9 mouse cellular contexts compared by ENCODE assay signal in the genomic region with DNA sequence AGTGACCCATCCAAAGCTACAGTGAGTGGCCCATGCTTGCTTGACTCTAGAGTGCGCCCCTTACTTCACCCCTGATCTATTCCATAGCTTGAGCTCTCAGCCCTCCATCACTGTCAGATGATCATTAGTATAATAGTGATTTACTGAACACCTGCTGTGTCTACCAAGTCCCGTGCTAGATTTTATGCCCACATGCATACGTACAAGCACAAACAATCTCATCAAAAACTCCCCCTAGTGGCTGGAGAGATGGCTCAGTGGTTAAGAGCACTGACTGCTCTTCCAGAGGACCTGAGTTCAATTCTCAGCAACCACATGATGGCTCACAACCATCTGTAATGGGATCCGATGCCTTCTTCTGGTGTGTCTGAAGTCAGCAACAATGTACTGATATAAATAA. TPM values are rescaled to one million over a fixed set of nuclear protein-coding genes. Genes with fewer than 3 reads are reported as not detected.
DNase-seq lines count a peak whose midpoint lies in the region; ATAC-seq and TF ChIP-seq lines count a peak whose summit lies in the region.
"Not testable (repeated sequence)": the region's sequence is repeated elsewhere in the genome, so short reads cannot be mapped to it uniquely, and the experiment has no call there.
"Had no signal": no experiment of that assay in that cellular context is flagged by ENCODE, and none has a peak within 500 bp of the region (broad histone marks: within the 10 kb centered on the region; RNA-seq: fewer than 3 reads in every experiment).

No protein-coding gene starts in this region.

- not testable (repeated sequence) for H3K27ac ChIP-seq in embryonic facial prominence, embryonic 12.5 days; kidney, adult 2 months (ENCODE audit: insufficient read depth, low read depth, low read length); midbrain, embryonic 14.5 days (replicated peaks; ENCODE audit: low read depth, low read length); stomach, embryonic 16.5 days (ENCODE audit: low read length)
- 0 out of 2 replicates have a peak overlapping the region, but pooled peaks have one; percentile 78 for H3K27ac ChIP-seq in heart, embryonic 13.5 days (replicated peaks)
- peak overlapping the region; percentile 90 for H3K27ac ChIP-seq in liver, embryonic 13.5 days

- H3K27me3 ChIP-seq in embryonic facial prominence, embryonic 12.5 days; heart, embryonic 13.5 days (replicated peaks); kidney, adult 2 months (replicated peaks; ENCODE audit: control insufficient read depth, insufficient read depth, low read length); liver, embryonic 13.5 days; midbrain, embryonic 14.5 days (ENCODE audit: control insufficient read depth, insufficient read depth, low read length); stomach, embryonic 16.5 days (ENCODE audit: control insufficient read depth, insufficient read depth, low read length): not testable (repeated sequence)

- not testable (repeated sequence) for H3K36me3 ChIP-seq in embryonic facial prominence, embryonic 12.5 days; heart, embryonic 13.5 days; kidney, adult 2 months (ENCODE audit: control insufficient read depth, insufficient read depth, low read length); liver, embryonic 13.5 days; midbrain, embryonic 14.5 days (ENCODE audit: control insufficient read depth, insufficient read depth, low read length); stomach, embryonic 16.5 days (ENCODE audit: control insufficient read depth, insufficient read depth, low read length)

- not testable (repeated sequence) for TF ChIP-seq CTCF in kidney, adult 2 months (conservative IDR thresholded peaks at IDR 0.05; ENCODE audit: insufficient read depth, insufficient read length, low read depth, low read length)

- not testable (repeated sequence) for H3K9ac ChIP-seq in embryonic facial prominence, embryonic 12.5 days; stomach, embryonic 16.5 days (ENCODE audit: low read length)
- peak overlapping the region; percentile 85; the same call in 1 of the 2 replicates for H3K9ac ChIP-seq in heart, embryonic 13.5 days
- peak overlapping the region; percentile 81 for H3K9ac ChIP-seq in liver, embryonic 13.5 days
- peak overlapping the region; percentile 65; the same call in 1 of the 2 replicates for H3K9ac ChIP-seq in midbrain, embryonic 14.5 days (replicated peaks; ENCODE audit: low read length)

- not testable (repeated sequence) for H3K4me1 ChIP-seq in embryonic facial prominence, embryonic 12.5 days; kidney, adult 2 months (ENCODE audit: control insufficient read depth, insufficient read depth, low read length); midbrain, embryonic 14.5 days (ENCODE audit: control insufficient read depth, insufficient read depth, low read length); stomach, embryonic 16.5 days (ENCODE audit: control insufficient read depth, insufficient read depth, low read length)
- H3K4me1 ChIP-seq in heart, embryonic 13.5 days, result peaks cover 16% of the 10 kb centered on the region
- H3K4me1 ChIP-seq in liver, embryonic 13.5 days (replicated peaks), result peaks cover 35% of the 10 kb centered on the region

- H3K4me3 ChIP-seq in embryonic facial prominence, embryonic 12.5 days; kidney, adult 2 months (ENCODE audit: insufficient read depth, low read depth, low read length): not testable (repeated sequence)
- peak overlapping the region; percentile 65 for H3K4me3 ChIP-seq in heart, embryonic 13.5 days
- peak overlapping the region; percentile 67 for H3K4me3 ChIP-seq in liver, embryonic 13.5 days (replicated peaks)
- H3K4me3 ChIP-seq in midbrain, embryonic 14.5 days (replicated peaks; ENCODE audit: low read depth, low read length), result peak overlapping the region; percentile 49
- H3K4me3 ChIP-seq in stomach, embryonic 16.5 days (replicated peaks; ENCODE audit: low read length), result peak overlapping the region; percentile 64; the same call in 1 of the 2 replicates

- H3K9me3 ChIP-seq in embryonic facial prominence, embryonic 12.5 days; heart, embryonic 13.5 days; liver, embryonic 13.5 days (replicated peaks); midbrain, embryonic 14.5 days (ENCODE audit: control insufficient read depth, low read length); stomach, embryonic 16.5 days (replicated peaks; ENCODE audit: control insufficient read depth, low read length): not testable (repeated sequence)

- peak overlapping the region; percentile 81 for H3K4me2 ChIP-seq in embryonic facial prominence, embryonic 12.5 days (replicated peaks)
- peak overlapping the region; percentile 96 for H3K4me2 ChIP-seq in heart, embryonic 13.5 days
- peak overlapping the region; percentile 95 for H3K4me2 ChIP-seq in liver, embryonic 13.5 days
- peak overlapping the region; percentile 81 for H3K4me2 ChIP-seq in midbrain, embryonic 14.5 days (ENCODE audit: low read length)
- peak overlapping the region; percentile 93 for H3K4me2 ChIP-seq in stomach, embryonic 16.5 days (ENCODE audit: low read depth, low read length)

- ATAC-seq in embryonic facial prominence, embryonic 12.5 days (ENCODE audit: insufficient number of reproducible peaks, insufficient read depth, low FRiP score, low TSS enrichment); heart, embryonic 13.5 days (ENCODE audit: extremely low read depth, insufficient number of reproducible peaks, low FRiP score, low TSS enrichment); liver, embryonic 13.5 days (ENCODE audit: low read depth); midbrain, embryonic 14.5 days (ENCODE audit: low FRiP score, low TSS enrichment); stomach, embryonic 16.5 days (ENCODE audit: insufficient read depth, low FRiP score): not testable (repeated sequence)

- peak; percentile 85 for DNase-seq in 416B (ENCODE audit: low read depth)
- peak; percentile 70 for DNase-seq in T-cell, adult 2 months (ENCODE audit: low spot score)
- peak; percentile 48 for DNase-seq in kidney, adult 2 months
- not testable (repeated sequence) for DNase-seq in liver, embryonic 13.5 days
- peak; percentile 53 for DNase-seq in midbrain, embryonic 14.5 days

- TF ChIP-seq POLR2A in kidney, adult 2 months (IDR thresholded peaks at IDR 0.05; ENCODE audit: low read depth, low read length), result not testable (repeated sequence)

- WGBS in embryonic facial prominence, embryonic 12.5 days, result 62% methylated on average over 4 of the region's 4 CpGs
- 61% methylated on average over 4 of the region's 4 CpGs for WGBS in heart, embryonic 13.5 days
- 45% methylated on average over 4 of the region's 4 CpGs for WGBS in kidney, adult 2 months
- WGBS in liver, embryonic 13.5 days (ENCODE audit: insufficient replicate concordance), result 39% methylated on average over 4 of the region's 4 CpGs
- WGBS in midbrain, embryonic 14.5 days, result 50% methylated on average over 4 of the region's 4 CpGs
- WGBS in stomach, embryonic 16.5 days, result 54% methylated on average over 4 of the region's 4 CpGs

RNA-seq across cellular contexts. Expression of a gene that starts 1.4 kb away (rescaled TPM):
- polyA plus RNA-seq in embryonic facial prominence, embryonic 12.5 days (2016; fragmentation: Nextera tagmentation; extraction: Ambion mirVana), result 5.7 and 6.5 TPM in 2 replicates
- polyA plus RNA-seq in heart, embryonic 13.5 days (2015; fragmentation: Nextera tagmentation; extraction: Ambion mirVana), result 5.8 and 6.8 TPM in 2 replicates
- 123 and 143 TPM in 2 replicates for polyA plus RNA-seq in kidney, adult 2 months (2012; rRNA removed)
- polyA plus RNA-seq in liver, embryonic 13.5 days (2015; fragmentation: Nextera tagmentation; extraction: Ambion mirVana), result 3.6 and 3.8 TPM in 2 replicates
- 5.1 and 7.5 TPM in 2 replicates for polyA plus RNA-seq in midbrain, embryonic 14.5 days (2014; fragmentation: Nextera tagmentation; extraction: Ambion mirVana)
- 4.2 and 6.0 TPM in 2 replicates for polyA plus RNA-seq in stomach, embryonic 16.5 days (2015; fragmentation: Nextera tagmentation; extraction: Ambion mirVana)

RNA-seq across cellular contexts. Expression of a gene that starts 1.6 kb away (rescaled TPM):
- 0.33 and 0.82 TPM in 2 replicates for polyA plus RNA-seq in embryonic facial prominence, embryonic 12.5 days (2016; fragmentation: Nextera tagmentation; extraction: Ambion mirVana)
- polyA plus RNA-seq in heart, embryonic 13.5 days (2015; fragmentation: Nextera tagmentation; extraction: Ambion mirVana), result 0.90 and 1.1 TPM in 2 replicates
- polyA plus RNA-seq in kidney, adult 2 months (2012; rRNA removed), result 0.19 and 0.50 TPM in 2 replicates
- 0.76 and 0.86 TPM in 2 replicates for polyA plus RNA-seq in liver, embryonic 13.5 days (2015; fragmentation: Nextera tagmentation; extraction: Ambion mirVana)
- not detected in 2 replicates for polyA plus RNA-seq in midbrain, embryonic 14.5 days (2014; fragmentation: Nextera tagmentation; extraction: Ambion mirVana)
- polyA plus RNA-seq in stomach, embryonic 16.5 days (2015; fragmentation: Nextera tagmentation; extraction: Ambion mirVana), result 0.49 and 1.2 TPM in 2 replicates
- polyA plus RNA-seq: urinary bladder, adult 2 months had no signal

RNA-seq across cellular contexts. Expression of a gene that starts 19.9 kb away (rescaled TPM):
- polyA plus RNA-seq in embryonic facial prominence, embryonic 12.5 days (2016; fragmentation: Nextera tagmentation; extraction: Ambion mirVana), result 0.56 and 0.64 TPM in 2 replicates
- 0.13 and 0.23 TPM in 2 replicates for polyA plus RNA-seq in heart, embryonic 13.5 days (2015; fragmentation: Nextera tagmentation; extraction: Ambion mirVana)
- polyA plus RNA-seq in kidney, adult 2 months (2012; rRNA removed), result 0.45 and 0.50 TPM in 2 replicates
- polyA plus RNA-seq in liver, embryonic 13.5 days (2015; fragmentation: Nextera tagmentation; extraction: Ambion mirVana), result 0.07 TPM in 2 replicates
- polyA plus RNA-seq in midbrain, embryonic 14.5 days (2014; fragmentation: Nextera tagmentation; extraction: Ambion mirVana), result 2.3 and 4.4 TPM in 2 replicates
- 0.23 and 0.40 TPM in 2 replicates for polyA plus RNA-seq in stomach, embryonic 16.5 days (2015; fragmentation: Nextera tagmentation; extraction: Ambion mirVana)

RNA-seq across cellular contexts. Expression of a gene that starts 23.1 kb away (rescaled TPM):
- 78.5 and 84.9 TPM in 2 replicates for polyA plus RNA-seq in embryonic facial prominence, embryonic 12.5 days (2016; fragmentation: Nextera tagmentation; extraction: Ambion mirVana)
- 84.1 and 92.1 TPM in 2 replicates for polyA plus RNA-seq in heart, embryonic 13.5 days (2015; fragmentation: Nextera tagmentation; extraction: Ambion mirVana)
- polyA plus RNA-seq in kidney, adult 2 months (2012; rRNA removed), result 62.1 and 65.4 TPM in 2 replicates
- 49.0 and 61.6 TPM in 2 replicates for polyA plus RNA-seq in liver, embryonic 13.5 days (2015; fragmentation: Nextera tagmentation; extraction: Ambion mirVana)
- 5.2 and 32.1 TPM in 2 replicates for polyA plus RNA-seq in midbrain, embryonic 14.5 days (2014; fragmentation: Nextera tagmentation; extraction: Ambion mirVana)
- 197 and 224 TPM in 2 replicates for polyA plus RNA-seq in stomach, embryonic 16.5 days (2015; fragmentation: Nextera tagmentation; extraction: Ambion mirVana)

RNA-seq across cellular contexts. Expression of a gene that starts 25.6 kb away (rescaled TPM):
- polyA plus RNA-seq in embryonic facial prominence, embryonic 12.5 days (2016; fragmentation: Nextera tagmentation; extraction: Ambion mirVana), result 53.6 and 66.3 TPM in 2 replicates
- 56.4 and 58.7 TPM in 2 replicates for polyA plus RNA-seq in heart, embryonic 13.5 days (2015; fragmentation: Nextera tagmentation; extraction: Ambion mirVana)
- 331 and 358 TPM in 2 replicates for polyA plus RNA-seq in kidney, adult 2 months (2012; rRNA removed)
- polyA plus RNA-seq in liver, embryonic 13.5 days (2015; fragmentation: Nextera tagmentation; extraction: Ambion mirVana), result 22.9 and 23.8 TPM in 2 replicates
- polyA plus RNA-seq in midbrain, embryonic 14.5 days (2014; fragmentation: Nextera tagmentation; extraction: Ambion mirVana), result 99.1 and 126 TPM in 2 replicates
- 76.7 and 87.0 TPM in 2 replicates for polyA plus RNA-seq in stomach, embryonic 16.5 days (2015; fragmentation: Nextera tagmentation; extraction: Ambion mirVana)

Comparison
In these comparisons a context has a peak if more than half of its experiments do, and no peak if none do; other contexts are left out.
1. RNA of a gene that starts 1.4 kb away (polyA plus RNA-seq): 123 to 143 TPM in kidney, adult 2 months; 4.2 to 6.0 TPM in stomach, embryonic 16.5 days, 5.8 to 6.8 TPM in heart, embryonic 13.5 days, 5.7 to 6.5 TPM in embryonic facial prominence, embryonic 12.5 days, 5.1 to 7.5 TPM in midbrain, embryonic 14.5 days and 3.6 to 3.8 TPM in liver, embryonic 13.5 days; every median in the first group is over 10 times any median in the second.
2. Peak in every context shown above with its lines, with median percentiles within 50 percentile points of each other: H3K4me2 ChIP-seq.